Mouse (Mus musculus) cerebellum, adult 2 months (tissue): ENCODE results near the gene Atp8a1.

Experiments
- CTCF ChIP-seq: fragments of 200-500 bp; IDR thresholded peaks from 2 replicates; pipeline ENCODE4 v1.5.1; 2011; ENCODE audit warnings: low read depth, mild to moderate bottlenecking, control low read depth, low read length, moderate library complexity, borderline replicate concordance; ENCODE audit not compliant: insufficient read depth
- POLR2A ChIP-seq: fragments of 200-500 bp; IDR thresholded peaks from 2 replicates; pipeline ENCODE4 v1.6.1; 2011; ENCODE audit warnings: low read length, control low read depth, borderline replicate concordance; ENCODE audit not compliant: insufficient read depth

DNA sequence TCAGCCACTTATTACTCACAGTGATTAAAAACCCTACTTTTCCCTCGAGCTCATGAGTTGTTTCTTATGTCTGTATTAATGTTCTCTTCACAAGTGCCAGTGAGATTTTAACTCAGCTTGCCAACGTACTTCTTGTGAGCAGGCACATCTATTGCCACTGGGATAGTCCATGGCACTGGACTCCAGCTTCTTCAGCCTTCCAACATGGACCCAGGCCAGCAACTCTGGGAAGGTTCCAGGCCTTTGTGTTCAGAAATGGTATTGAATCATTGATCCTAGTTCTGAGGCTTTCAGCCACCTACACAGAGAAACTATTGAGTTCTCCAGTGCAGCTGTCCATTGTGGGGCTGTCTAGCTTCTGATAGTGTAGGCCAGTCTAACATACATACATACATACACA, 5.6 kb upstream of the Atp8a1 start:
- TF ChIP-seq CTCF (no peak), POLR2A (no peak)
